Mouse (Mus musculus): ENCODE data around the gene Snrpd3. TPM values are rescaled to one million over a fixed set of nuclear protein-coding genes. Genes with fewer than 3 reads are reported as not detected.

Gene Snrpd3
- polyA plus RNA-seq, 1 experiment from 2014 or later: 150 TPM

DNA sequence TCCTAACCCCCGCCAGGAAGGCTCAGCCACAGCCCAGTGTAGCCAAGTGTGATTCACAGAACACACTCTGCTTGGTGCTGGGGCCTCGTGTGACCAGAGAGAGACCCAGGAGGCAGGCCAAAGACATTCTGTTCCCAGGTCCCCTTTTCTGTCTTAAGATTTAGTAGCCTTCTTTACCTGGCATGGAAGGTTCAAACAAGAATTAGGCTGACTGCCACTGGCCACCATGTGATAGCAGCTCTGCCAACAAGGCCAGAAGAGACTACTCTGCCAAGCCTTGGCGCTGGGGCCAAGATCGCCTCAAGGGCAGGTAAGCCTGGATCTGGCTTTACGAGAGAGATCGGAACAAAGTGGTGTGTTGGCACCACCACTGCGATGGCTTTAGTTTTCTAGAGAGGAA is 6.9 kb upstream of the Snrpd3 start:
- 93% methylated on average over 7 of the region's 7 CpGs for WGBS
- no peaks in the 10 kb centered on the region for H3K27me3 ChIP-seq (ENCODE audit: control insufficient read depth, insufficient read depth, low read depth, low read length)
- no peaks in the 10 kb centered on the region for H3K9me3 ChIP-seq (ENCODE audit: control insufficient read depth, low read length)
- no peak overlapping the region for H3K9ac ChIP-seq (ENCODE audit: low read length)
- no peak overlapping the region for H3K27ac ChIP-seq (ENCODE audit: low read length)
- no peaks in the 10 kb centered on the region for H3K4me1 ChIP-seq (replicated peaks; ENCODE audit: control insufficient read depth, insufficient read depth, low read length)
- ATAC-seq (ENCODE audit: low read depth): no peak
- H3K4me3 ChIP-seq (ENCODE audit: low read length): no peak overlapping the region
- H3K4me2 ChIP-seq (ENCODE audit: low read depth, low read length): no peak overlapping the region
- H3K36me3 ChIP-seq (ENCODE audit: control insufficient read depth, insufficient read depth, low read length): peaks cover 25% of the 10 kb centered on the region

- Histone ChIP-seq H3K27ac (ENCODE audit: low read length) (no peak overlapping the region), H3K9me3 (ENCODE audit: control insufficient read depth, low read length) (no peaks in the 10 kb centered on the region), H3K4me2 (ENCODE audit: low read depth, low read length) (no peak overlapping the region), H3K4me1 (replicated peaks; ENCODE audit: control insufficient read depth, insufficient read depth, low read length) (peaks cover 5% of the 10 kb centered on the region), H3K4me3 (ENCODE audit: low read length) (no peak overlapping the region), H3K36me3 (ENCODE audit: control insufficient read depth, insufficient read depth, low read length) (peaks cover 25% of the 10 kb centered on the region), H3K27me3 (ENCODE audit: control insufficient read depth, insufficient read depth, low read depth, low read length) (no peaks in the 10 kb centered on the region), H3K9ac (ENCODE audit: low read length) (no peak overlapping the region)
- 85% methylated on average over 9 of the region's 9 CpGs for WGBS
- no peak for ATAC-seq (ENCODE audit: low read depth)
Measured at GRCm38 (mm10) chr10:75511060-75511459, 6.3 kb upstream of the Snrpd3 start.

GRCm38 (mm10) chr10:75511897-75512296 is 5.5 kb upstream of the Snrpd3 start:
- Histone ChIP-seq H3K36me3 (ENCODE audit: control insufficient read depth, insufficient read depth, low read length) (peaks cover 25% of the 10 kb centered on the region), H3K27ac (ENCODE audit: low read length) (no peak overlapping the region), H3K4me2 (ENCODE audit: low read depth, low read length) (no peak overlapping the region), H3K9ac (ENCODE audit: low read length) (no peak overlapping the region), H3K27me3 (ENCODE audit: control insufficient read depth, insufficient read depth, low read depth, low read length) (no peaks in the 10 kb centered on the region), H3K4me3 (ENCODE audit: low read length) (no peak overlapping the region), H3K9me3 (ENCODE audit: control insufficient read depth, low read length) (no peaks in the 10 kb centered on the region), H3K4me1 (replicated peaks; ENCODE audit: control insufficient read depth, insufficient read depth, low read length) (peaks cover 9% of the 10 kb centered on the region)
- no peak for ATAC-seq (ENCODE audit: low read depth)
- 87% methylated on average over 7 of the region's 7 CpGs for WGBS

DNA sequence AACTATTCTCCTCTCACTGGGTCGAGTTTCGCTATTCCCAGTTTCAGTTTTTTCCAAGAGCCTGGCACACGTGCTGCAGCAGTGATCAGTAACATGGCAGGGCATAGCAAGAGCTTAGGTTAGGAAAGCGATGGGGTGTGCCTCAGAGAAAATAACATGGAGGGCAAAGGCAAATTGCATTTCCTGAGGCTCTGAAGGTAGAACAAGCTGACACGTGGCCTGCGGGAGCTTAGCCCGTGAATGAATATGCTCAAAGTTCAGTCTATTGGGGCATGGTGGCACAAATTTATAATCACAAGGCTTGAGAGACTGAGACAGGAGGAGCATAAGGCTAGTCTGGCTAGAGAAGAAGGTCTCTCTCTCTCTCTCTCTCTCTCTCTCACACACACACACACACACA is 4.6 kb upstream of the Snrpd3 start:
- ATAC-seq (ENCODE audit: low read depth): no peak
- Histone ChIP-seq H3K4me3 (ENCODE audit: low read length) (no peak overlapping the region), H3K36me3 (ENCODE audit: control insufficient read depth, insufficient read depth, low read length) (peaks cover 22% of the 10 kb centered on the region), H3K9ac (ENCODE audit: low read length) (no peak overlapping the region), H3K27me3 (ENCODE audit: control insufficient read depth, insufficient read depth, low read depth, low read length) (no peaks in the 10 kb centered on the region), H3K4me1 (replicated peaks; ENCODE audit: control insufficient read depth, insufficient read depth, low read length) (peaks cover 9% of the 10 kb centered on the region), H3K4me2 (ENCODE audit: low read depth, low read length) (no peak overlapping the region), H3K27ac (ENCODE audit: low read length) (no peak overlapping the region), H3K9me3 (ENCODE audit: control insufficient read depth, low read length) (no peaks in the 10 kb centered on the region)
- WGBS: 86% methylated on average over 7 of the region's 7 CpGs

DNA sequence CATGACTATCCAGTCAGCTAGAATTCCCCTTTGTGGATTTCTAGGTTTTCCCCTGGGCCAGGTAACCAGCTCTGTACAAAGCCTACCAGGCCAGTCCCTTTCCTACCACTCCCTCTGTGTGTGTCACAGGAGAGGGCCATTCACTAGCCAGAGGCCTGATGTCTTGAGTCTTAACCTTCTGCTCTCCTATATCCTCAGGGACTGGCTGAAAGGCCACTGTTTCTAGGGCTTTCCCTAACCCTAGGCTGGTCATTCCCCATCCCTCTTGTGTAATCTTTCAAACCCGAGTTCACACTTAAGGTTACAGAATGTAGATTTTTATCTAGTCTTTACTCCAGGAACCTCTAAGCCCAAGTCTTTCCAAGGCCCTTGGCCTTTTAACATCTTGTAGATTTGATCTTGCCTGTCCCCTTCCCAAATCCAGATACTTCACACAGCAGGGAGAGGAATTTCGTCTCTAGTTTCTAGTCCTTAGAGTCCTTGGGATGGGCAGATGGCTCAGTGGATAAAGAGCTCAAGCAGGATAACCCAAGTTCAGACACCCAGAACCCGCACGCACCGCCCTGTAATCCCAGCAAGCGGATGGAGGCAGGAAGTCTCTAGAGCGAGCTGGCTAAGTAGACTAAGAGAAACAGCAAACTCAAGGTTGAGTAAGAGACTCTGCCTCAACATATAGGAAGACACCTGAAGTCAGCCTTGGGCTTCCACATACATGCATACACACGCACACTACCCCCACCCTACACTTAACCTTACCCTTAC is 3.9 kb upstream of the Snrpd3 start:
- no peak overlapping the region for H3K4me2 ChIP-seq (ENCODE audit: low read depth, low read length)
- H3K27me3 ChIP-seq (ENCODE audit: control insufficient read depth, insufficient read depth, low read depth, low read length): no peaks in the 10 kb centered on the region
- WGBS: 91% methylated on average over 8 of the region's 8 CpGs
- peaks cover 17% of the 10 kb centered on the region for H3K36me3 ChIP-seq (ENCODE audit: control insufficient read depth, insufficient read depth, low read length)
- no peak overlapping the region for H3K4me3 ChIP-seq (ENCODE audit: low read length)
- H3K9me3 ChIP-seq (ENCODE audit: control insufficient read depth, low read length): no peaks in the 10 kb centered on the region
- H3K27ac ChIP-seq (ENCODE audit: low read length): no peak overlapping the region
- H3K4me1 ChIP-seq (replicated peaks; ENCODE audit: control insufficient read depth, insufficient read depth, low read length): peaks cover 9% of the 10 kb centered on the region
- no peak for ATAC-seq (ENCODE audit: low read depth)
- no peak overlapping the region for H3K9ac ChIP-seq (ENCODE audit: low read length)

GRCm38 (mm10) chr10:75514361-75514760 is 3.0 kb upstream of the Snrpd3 start:
- Histone ChIP-seq H3K4me1 (replicated peaks; ENCODE audit: control insufficient read depth, insufficient read depth, low read length) (peaks cover 18% of the 10 kb centered on the region), H3K27me3 (ENCODE audit: control insufficient read depth, insufficient read depth, low read depth, low read length) (no peaks in the 10 kb centered on the region), H3K9me3 (ENCODE audit: control insufficient read depth, low read length) (no peaks in the 10 kb centered on the region), H3K4me3 (ENCODE audit: low read length) (no peak overlapping the region), H3K4me2 (ENCODE audit: low read depth, low read length) (no peak overlapping the region), H3K36me3 (ENCODE audit: control insufficient read depth, insufficient read depth, low read length) (peaks cover 12% of the 10 kb centered on the region), H3K9ac (ENCODE audit: low read length) (no peak overlapping the region), H3K27ac (ENCODE audit: low read length) (no peak overlapping the region)
- WGBS: 59% methylated on average over 7 of the region's 7 CpGs
- ATAC-seq (ENCODE audit: low read depth): no peak

GRCm38 (mm10) chr10:75515216-75516037 is 1.9 kb upstream of the Snrpd3 start:
- Histone ChIP-seq H3K36me3 (ENCODE audit: control insufficient read depth, insufficient read depth, low read length) (peaks cover 9% of the 10 kb centered on the region; the same call in 1 of the 2 replicates), H3K4me2 (ENCODE audit: low read depth, low read length) (peak overlapping the region; percentile 76), H3K4me3 (ENCODE audit: low read length) (peak overlapping the region; percentile 86; the same call in 1 of the 2 replicates), H3K9me3 (ENCODE audit: control insufficient read depth, low read length) (no peaks in the 10 kb centered on the region), H3K4me1 (replicated peaks; ENCODE audit: control insufficient read depth, insufficient read depth, low read length) (peaks cover 18% of the 10 kb centered on the region), H3K27ac (ENCODE audit: low read length) (no peak overlapping the region), H3K27me3 (ENCODE audit: control insufficient read depth, insufficient read depth, low read depth, low read length) (no peaks in the 10 kb centered on the region), H3K9ac (ENCODE audit: low read length) (peak overlapping the region; percentile 94)
- ATAC-seq (ENCODE audit: low read depth): no peak
- 73% methylated on average over 4 of the region's 4 CpGs for WGBS

GRCm38 (mm10) chr10:75516038-75516723 is 1.2 kb upstream of the Snrpd3 start:
- Histone ChIP-seq H3K4me2 (ENCODE audit: low read depth, low read length) (peak overlapping the region; percentile 76), H3K36me3 (ENCODE audit: control insufficient read depth, insufficient read depth, low read length) (peaks cover 10% of the 10 kb centered on the region), H3K4me3 (ENCODE audit: low read length) (peak overlapping the region; percentile 86), H3K9ac (ENCODE audit: low read length) (peak overlapping the region; percentile 94), H3K27me3 (ENCODE audit: control insufficient read depth, insufficient read depth, low read depth, low read length) (no peaks in the 10 kb centered on the region), H3K27ac (ENCODE audit: low read length) (peak overlapping the region; percentile 99), H3K9me3 (ENCODE audit: control insufficient read depth, low read length) (no peaks in the 10 kb centered on the region), H3K4me1 (replicated peaks; ENCODE audit: control insufficient read depth, insufficient read depth, low read length) (peaks cover 18% of the 10 kb centered on the region)
- 21% methylated on average over 8 of the region's 8 CpGs for WGBS
- ATAC-seq (ENCODE audit: low read depth): no peak

DNA sequence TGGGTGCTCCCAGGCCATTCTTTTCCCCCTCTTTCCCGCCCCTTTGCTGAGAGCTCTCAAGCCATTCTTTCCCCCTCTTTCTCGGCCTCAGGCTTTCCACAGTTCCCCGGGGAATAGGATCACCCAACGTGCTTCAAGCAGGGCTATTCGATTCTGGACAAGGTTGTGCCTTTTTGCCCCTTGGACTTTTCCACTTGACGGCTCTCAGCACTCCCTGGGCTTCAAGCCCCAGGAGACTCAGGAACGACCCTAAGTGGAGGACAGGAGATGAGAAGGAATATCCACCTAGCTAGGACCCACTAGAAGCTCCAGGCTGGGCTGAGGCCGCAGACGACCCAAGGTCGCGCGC is 653 bp upstream of the Snrpd3 start:
- Histone ChIP-seq H3K9me3 (ENCODE audit: control insufficient read depth, low read length) (no peaks in the 10 kb centered on the region), H3K36me3 (ENCODE audit: control insufficient read depth, insufficient read depth, low read length) (peaks cover 12% of the 10 kb centered on the region), H3K4me3 (ENCODE audit: low read length) (peak overlapping the region; percentile 86), H3K4me2 (ENCODE audit: low read depth, low read length) (peak overlapping the region; percentile 76), H3K4me1 (replicated peaks; ENCODE audit: control insufficient read depth, insufficient read depth, low read length) (peaks cover 18% of the 10 kb centered on the region), H3K9ac (ENCODE audit: low read length) (peak overlapping the region; percentile 94), H3K27ac (ENCODE audit: low read length) (peak overlapping the region; percentile 99), H3K27me3 (ENCODE audit: control insufficient read depth, insufficient read depth, low read depth, low read length) (no peaks in the 10 kb centered on the region)
- ATAC-seq (ENCODE audit: low read depth): no peak
- WGBS: under 1% methylated on average over 12 of the region's 12 CpGs
